ENCODE assay signal across 9 mouse cellular contexts in genomic region chr5:138571623-138572022, GRCm38 (mm10). TPM values are rescaled to one million over a fixed set of nuclear protein-coding genes. Genes with fewer than 3 reads are reported as not detected.
DNase-seq lines count a peak whose midpoint lies in the region; ATAC-seq and TF ChIP-seq lines count a peak whose summit lies in the region.
"Had no signal": no experiment of that assay in that cellular context is flagged by ENCODE, and none has a peak within 500 bp of the region (broad histone marks: within the 10 kb centered on the region; RNA-seq: fewer than 3 reads in every experiment).

No protein-coding gene starts in this region.

- 54% methylated on average over 4 of the region's 4 CpGs for WGBS in stomach, postnatal 0 days
- WGBS in heart, embryonic 10.5 days: 48% methylated on average over 4 of the region's 4 CpGs

- no peak overlapping the region for H3K27ac ChIP-seq in stomach, postnatal 0 days (replicated peaks)
- no peak overlapping the region for H3K27ac ChIP-seq in heart, embryonic 10.5 days

- no peak for ATAC-seq in stomach, postnatal 0 days (ENCODE audit: low FRiP score, low TSS enrichment)

- H3K36me3 ChIP-seq in stomach, postnatal 0 days (ENCODE audit: control insufficient read depth, insufficient read depth, low read length): no peaks in the 10 kb centered on the region
- H3K36me3 ChIP-seq in heart, embryonic 10.5 days: no peaks in the 10 kb centered on the region

- no peaks in the 10 kb centered on the region for H3K27me3 ChIP-seq in stomach, postnatal 0 days (ENCODE audit: control insufficient read depth, insufficient read depth, low read length)
- H3K27me3 ChIP-seq in heart, embryonic 10.5 days (ENCODE audit: insufficient read depth, poor library complexity, severe bottlenecking): no peaks in the 10 kb centered on the region

- no peak overlapping the region for H3K4me3 ChIP-seq in stomach, postnatal 0 days (ENCODE audit: low read depth, low read length)
- no peak overlapping the region for H3K4me3 ChIP-seq in heart, embryonic 10.5 days

- peak; percentile 38 for TF ChIP-seq CTCF in stomach, postnatal 0 days (IDR thresholded peaks at IDR 0.05; ENCODE audit: low read depth)

- intact Hi-C loops in heart, postnatal 10 days (cut with DNase I): no loop called here
- intact Hi-C loops in heart, postnatal 36 days (cut with DNase I): no loop called here

- H3K9ac ChIP-seq in stomach, postnatal 0 days (ENCODE audit: low read length): no peak overlapping the region

- H3K4me2 ChIP-seq in stomach, postnatal 0 days (replicated peaks; ENCODE audit: low read depth): no peak overlapping the region

- DNase-seq in heart, postnatal 10 days: peak; percentile 4 to 33
- DNase-seq in heart, postnatal 36 days: no peak
- peak; percentile 5 for DNase-seq in urinary bladder, postnatal 25 days (ENCODE audit: low spot score)
- DNase-seq in urinary bladder, postnatal 14 days (ENCODE audit: low spot score): no peak
- DNase-seq in induced T-regulatory cell, adult 2 months (ENCODE audit: low read depth): peak; percentile 62
- DNase-seq in stomach, postnatal 0 days (ENCODE audit: low spot score): no peak
- DNase-seq in ovary, postnatal 36 days (ENCODE audit: low spot score): no peak
- no peak for DNase-seq in heart, embryonic 10.5 days (ENCODE audit: low spot score)

- no peaks in the 10 kb centered on the region for H3K4me1 ChIP-seq in stomach, postnatal 0 days (replicated peaks; ENCODE audit: control insufficient read depth, insufficient read depth)
- no peaks in the 10 kb centered on the region for H3K4me1 ChIP-seq in heart, embryonic 10.5 days

- no peak for TF ChIP-seq EP300 in stomach, postnatal 0 days (optimal IDR thresholded peaks at IDR 0.05)

- H3K9me3 ChIP-seq in stomach, postnatal 0 days (ENCODE audit: control insufficient read depth, low read length): no peaks in the 10 kb centered on the region
- H3K9me3 ChIP-seq in heart, embryonic 10.5 days: no peaks in the 10 kb centered on the region; the same call in 1 of the 2 replicates

RNA-seq across cellular contexts. Expression of gene 1700123K08Rik, which starts 7.1 kb away (rescaled TPM):
- total RNA-seq in heart, postnatal 10 days (2021): not detected
- not detected for total RNA-seq in heart, postnatal 36 days (2021)
- polyA plus RNA-seq in stomach, postnatal 0 days (2015; fragmentation: Nextera tagmentation; extraction: Ambion mirVana): not detected in 2 replicates
- polyA plus RNA-seq in heart, embryonic 10.5 days (2016; fragmentation: Nextera tagmentation; extraction: Ambion mirVana): not detected in 2 replicates
- polyA plus RNA-seq: neural tube, embryonic 14.5 days had no signal

RNA-seq across cellular contexts. Expression of gene Zfp68, which starts 47.9 kb away (rescaled TPM):
- total RNA-seq in heart, postnatal 10 days (2021): 10 to 100 TPM; 27.2 to 30.6 TPM
- 10 to 100 TPM; 20.6 to 21.6 TPM for total RNA-seq in heart, postnatal 36 days (2021)
- polyA plus RNA-seq in stomach, postnatal 0 days (2015; fragmentation: Nextera tagmentation; extraction: Ambion mirVana): 33.7 and 38.3 TPM in 2 replicates
- 38.2 and 40.9 TPM in 2 replicates for polyA plus RNA-seq in heart, embryonic 10.5 days (2016; fragmentation: Nextera tagmentation; extraction: Ambion mirVana)

RNA-seq across cellular contexts. Expression of gene A430033K04Rik, which starts 51.0 kb away (rescaled TPM):
- 1 to 10 TPM; 6.2 to 6.3 TPM for total RNA-seq in heart, postnatal 10 days (2021)
- 1 to 10 TPM; 4.1 to 4.7 TPM for total RNA-seq in heart, postnatal 36 days (2021)
- 4.9 and 5.2 TPM in 2 replicates for polyA plus RNA-seq in stomach, postnatal 0 days (2015; fragmentation: Nextera tagmentation; extraction: Ambion mirVana)
- polyA plus RNA-seq in heart, embryonic 10.5 days (2016; fragmentation: Nextera tagmentation; extraction: Ambion mirVana): 6.6 and 7.0 TPM in 2 replicates

Comparison
In these comparisons a context has a peak if more than half of its experiments do, and no peak if none do; other contexts are left out.
1. DNase-seq: peak in heart, postnatal 10 days (2 of 2), urinary bladder, postnatal 25 days (single experiment) and induced T-regulatory cell, adult 2 months (single experiment); none in heart, postnatal 36 days (0 of 2), urinary bladder, postnatal 14 days (single experiment), stomach, postnatal 0 days (single experiment), ovary, postnatal 36 days (single experiment) and heart, embryonic 10.5 days (single experiment).